Mouse (Mus musculus) layer of hippocampus, postnatal 14 days (tissue): Measurements from ENCODE around the gene Kctd7. TPM values are rescaled to one million over a fixed set of nuclear protein-coding genes. Genes with fewer than 3 reads are reported as not detected.
A peak's percentile ranks its signal among the peaks of the same experiment; 100 is the strongest.

Source experiments
- DNase-seq, 2 experiments: peaks; one replicate each; pipeline ENCODE4 v3.0.0; 2021 to 2022; ENCODE audit warnings: low spot score in 2 of 2, mixed read lengths in 1 of 2
- long read RNA-seq, 2 experiments: library from polyadenylated mRNA; stranded (forward); transcript quantifications; one replicate each; pipeline ENCODE4 v2.0.0; 2021
- total RNA-seq, 2 experiments: library from RNA; stranded (reverse); gene quantifications; 2 replicates each; pipeline ENCODE4 v1.2.3; 2021

Gene Kctd7
- 10 to 100 TPM; 11.5 to 13.3 TPM for total RNA-seq
- long read RNA-seq, experiment 1, full-length matches to known transcripts, result 11 of 12 reads
- long read RNA-seq, experiment 1, partial matches to known transcripts, result 0 of 12 reads
- long read RNA-seq, experiment 1, other reads (novel, unspliced or antisense), result 1 of 12 reads
- long read RNA-seq, experiment 2, full-length matches to known transcripts, result 18 of 22 reads
- long read RNA-seq, experiment 2, partial matches to known transcripts, result 0 of 22 reads
- long read RNA-seq, experiment 2, other reads (novel, unspliced or antisense), result 4 of 22 reads

DNA sequence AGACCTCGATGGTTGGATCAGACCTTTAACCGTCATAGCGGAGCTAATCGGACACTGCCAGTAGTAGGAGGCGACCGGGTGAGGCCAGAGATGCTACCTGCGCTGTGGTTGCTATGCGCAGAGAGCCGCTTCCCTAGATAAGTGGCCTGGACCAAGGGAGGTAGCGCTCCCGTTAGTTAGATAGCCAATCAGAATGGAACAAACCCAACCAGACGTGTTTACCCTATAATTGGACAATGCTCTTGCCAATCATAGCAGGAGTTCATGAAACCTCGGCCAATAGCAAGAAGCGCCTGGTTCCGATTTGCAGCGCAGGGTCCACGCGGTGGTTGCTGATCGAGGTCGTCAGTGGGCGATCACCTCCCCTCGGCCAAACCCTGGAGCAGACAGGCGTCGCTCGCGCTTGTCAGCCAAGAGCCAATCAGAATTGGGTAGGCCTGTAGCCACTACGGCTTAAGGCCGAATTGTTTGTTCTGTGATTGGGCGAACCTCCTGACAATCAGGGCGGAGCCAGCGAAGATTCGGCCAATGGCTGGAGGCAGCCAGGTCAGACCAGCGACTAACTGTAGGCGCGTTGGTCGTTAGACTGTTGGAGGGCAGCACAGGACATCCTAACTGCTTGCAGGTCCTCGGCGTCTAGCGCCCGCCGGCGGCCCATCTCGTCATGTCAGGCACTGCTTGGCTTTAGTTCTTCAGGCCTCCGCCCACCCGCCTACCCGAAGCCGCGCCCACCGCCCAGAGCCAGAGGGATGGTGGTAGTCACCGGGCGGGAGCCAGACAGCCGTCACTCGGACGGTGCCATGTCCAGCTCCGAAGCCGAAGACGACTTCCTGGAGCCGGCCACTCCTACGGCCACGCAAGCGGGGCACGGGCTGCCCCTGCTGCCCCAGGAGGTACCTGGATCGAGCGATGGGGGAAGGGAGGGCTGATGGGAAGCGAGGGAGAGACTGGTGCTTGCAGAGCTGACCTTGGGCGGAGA, at the start of gene Kctd7:
Gene Kctd7 (plus strand): TSS at position 528 of the 979 bp plus-strand sequence.
- peak; percentile 97 to 98 for DNase-seq

GRCm38 (mm10) chr5:130096754-130097153, 47.9 kb upstream of the Kctd7 start:
- no peak for DNase-seq

GRCm38 (mm10) chr5:130097837-130098236, 46.8 kb upstream of the Kctd7 start:
- no peak for DNase-seq

DNA sequence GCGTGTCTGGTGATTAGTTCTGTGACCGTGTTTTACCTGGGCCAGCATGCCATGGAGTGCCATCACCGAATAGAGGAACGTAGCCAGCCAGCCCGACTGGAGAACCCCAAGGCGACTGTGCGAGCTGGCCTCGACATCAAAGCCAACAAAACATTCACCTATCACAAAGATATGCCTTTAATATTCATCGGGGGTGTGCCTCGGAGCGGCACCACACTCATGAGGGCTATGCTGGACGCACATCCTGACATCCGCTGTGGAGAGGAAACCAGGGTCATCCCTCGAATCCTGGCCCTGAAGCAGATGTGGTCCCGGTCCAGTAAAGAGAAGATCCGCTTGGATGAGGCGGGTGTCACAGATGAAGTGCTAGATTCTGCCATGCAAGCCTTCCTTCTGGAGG, 42.9 kb upstream of the Kctd7 start:
- no peak for DNase-seq

DNA sequence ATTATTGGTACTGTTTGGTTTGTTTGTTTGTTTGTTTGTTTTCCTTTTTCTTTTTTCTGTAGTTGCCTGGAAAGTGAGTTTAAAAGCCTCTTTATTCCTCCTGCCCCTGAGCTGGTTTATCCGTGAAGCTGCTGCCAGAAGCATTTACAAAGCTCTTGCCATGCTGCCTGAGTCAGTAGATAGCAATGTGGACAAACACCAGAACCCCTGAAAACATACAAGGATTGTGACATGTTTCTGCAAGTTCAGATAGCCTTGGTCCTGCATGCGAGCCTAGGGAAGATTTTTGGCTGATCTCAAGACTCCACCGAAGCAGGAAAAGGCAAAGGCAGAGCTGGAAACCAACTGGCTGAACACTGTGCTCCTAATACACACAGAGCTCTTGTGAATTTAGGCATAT, 35.3 kb upstream of the Kctd7 start:
- no peak for DNase-seq

DNA sequence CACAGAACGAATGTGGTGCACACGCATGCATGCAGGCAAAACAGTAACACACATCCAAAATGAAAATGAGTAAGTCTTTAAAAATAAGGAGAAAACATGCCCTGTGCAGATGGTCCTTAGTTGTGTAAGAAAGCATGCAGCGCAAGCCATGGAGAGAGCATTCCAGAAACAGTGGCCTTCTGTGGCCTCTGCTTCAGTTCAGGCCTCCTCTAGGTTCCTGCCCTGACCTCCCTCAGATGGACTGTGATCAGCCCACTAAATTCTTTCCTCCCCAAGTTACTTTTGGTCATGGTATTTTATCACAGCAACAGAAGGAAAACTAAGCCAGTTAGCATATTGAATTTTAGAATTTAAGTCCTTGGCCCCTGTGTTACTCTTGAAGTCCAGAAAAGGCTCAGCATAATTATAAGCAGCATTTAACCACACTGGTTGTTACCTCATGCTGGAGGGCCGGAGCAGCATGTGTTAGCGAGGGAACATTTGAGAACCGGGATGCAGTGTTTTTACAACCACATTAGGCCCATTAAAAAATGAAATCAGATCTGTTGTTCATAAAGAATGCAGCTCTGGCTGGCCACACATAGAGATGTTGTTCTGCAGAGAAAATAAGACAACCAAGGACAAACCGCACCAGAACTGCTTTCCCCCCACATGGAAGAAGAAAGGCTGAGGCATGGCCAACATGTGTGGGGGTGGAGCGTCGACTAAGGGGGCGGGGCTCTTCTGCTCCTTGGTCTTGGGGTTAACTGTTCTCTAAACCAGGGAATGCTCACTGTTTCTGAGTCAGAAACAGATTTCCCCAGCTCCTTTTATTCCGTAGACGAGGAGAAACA, 33.8 kb upstream of the Kctd7 start:
- DNase-seq, result no peak

GRCm38 (mm10) chr5:130112653-130113052, 32.0 kb upstream of the Kctd7 start:
- no peak for DNase-seq

- DNase-seq, result no peak
Observed at GRCm38 (mm10) chr5:130116116-130116515, 28.5 kb upstream of the Kctd7 start.

- DNase-seq, result no peak
Observed at GRCm38 (mm10) chr5:130116857-130117256, 27.8 kb upstream of the Kctd7 start.

DNA sequence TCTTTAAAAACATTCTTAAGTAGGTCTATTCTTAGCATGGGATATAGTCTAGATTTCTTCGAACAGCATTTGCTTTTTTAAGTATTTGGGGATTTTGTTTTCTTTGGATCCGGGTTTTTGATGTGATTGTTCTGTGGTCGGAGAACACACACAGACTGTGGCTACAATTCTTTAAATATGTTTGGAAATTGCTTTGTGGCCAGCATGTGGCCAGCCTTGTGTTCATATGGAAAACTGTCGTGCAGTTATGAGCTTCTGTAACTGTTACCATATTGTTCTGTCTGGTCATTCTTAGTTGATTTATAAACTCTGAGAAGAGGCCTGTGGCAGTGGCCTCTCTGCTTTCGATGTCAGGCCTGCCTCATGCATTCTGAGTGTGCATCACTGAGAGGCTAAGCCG, 26.7 kb upstream of the Kctd7 start:
- DNase-seq, result no peak

DNA sequence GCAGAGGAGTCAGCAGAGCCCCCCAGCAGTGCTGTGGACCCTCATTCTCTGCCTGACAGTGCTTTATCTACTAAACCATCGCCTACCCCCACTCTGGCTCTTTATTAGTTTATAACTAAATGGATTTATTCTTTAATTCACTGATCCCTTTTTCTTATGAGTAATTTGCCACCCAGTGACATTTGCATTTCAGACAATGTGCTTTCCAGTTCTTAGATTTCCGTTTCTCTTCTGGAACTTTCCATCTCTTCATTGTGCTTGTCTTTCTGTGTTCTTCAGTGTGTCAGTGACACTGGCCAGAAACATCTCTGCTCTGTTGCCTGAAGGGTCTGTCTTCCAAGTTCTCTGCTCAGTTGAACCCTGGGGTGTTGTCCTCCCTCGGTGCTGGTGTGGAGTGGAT, 25.4 kb upstream of the Kctd7 start:
- DNase-seq, result no peak

- no peak for DNase-seq
Observed at GRCm38 (mm10) chr5:130120070-130120736, 24.5 kb upstream of the Kctd7 start.

- DNase-seq, result no peak
Observed at GRCm38 (mm10) chr5:130120904-130121303, 23.8 kb upstream of the Kctd7 start.

DNA sequence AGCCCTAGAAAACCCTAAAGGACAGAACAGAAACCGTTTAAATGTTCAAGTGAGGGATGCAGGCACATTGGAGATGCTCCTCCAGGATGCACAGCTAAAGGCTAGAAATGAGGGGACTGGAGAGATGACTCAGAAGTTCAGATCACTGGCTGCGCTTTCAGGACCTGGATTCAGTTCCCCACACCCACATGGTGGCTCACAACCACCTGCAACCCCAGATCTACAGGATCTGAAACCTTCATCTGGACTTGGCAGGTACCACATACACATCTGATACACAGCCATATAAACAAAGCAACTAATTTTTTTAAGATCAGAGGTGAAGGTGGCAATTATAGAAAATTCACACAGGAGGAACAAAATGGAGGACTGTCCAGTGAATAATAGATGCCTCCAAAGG, 22.3 kb upstream of the Kctd7 start:
- no peak for DNase-seq

DNA sequence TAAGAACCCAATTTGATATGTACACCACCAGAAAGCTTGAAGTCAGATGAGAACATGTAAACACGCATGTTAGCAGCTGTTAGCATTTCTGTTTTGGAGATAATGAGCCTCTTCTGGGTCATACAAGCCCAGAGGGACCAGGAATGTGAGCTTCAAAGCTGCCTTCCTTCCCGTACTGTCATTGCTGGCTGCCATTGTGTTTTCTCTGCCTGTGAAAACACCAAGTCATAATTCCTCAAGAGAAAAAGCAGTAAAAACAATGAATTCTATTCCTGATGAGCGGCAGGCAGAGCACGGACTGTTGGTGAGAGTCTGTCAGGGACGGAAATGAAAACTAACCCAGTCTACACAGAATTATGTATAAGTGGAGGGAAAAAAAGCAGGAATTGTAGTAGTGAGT, 20.4 kb upstream of the Kctd7 start:
- DNase-seq, result no peak

DNA sequence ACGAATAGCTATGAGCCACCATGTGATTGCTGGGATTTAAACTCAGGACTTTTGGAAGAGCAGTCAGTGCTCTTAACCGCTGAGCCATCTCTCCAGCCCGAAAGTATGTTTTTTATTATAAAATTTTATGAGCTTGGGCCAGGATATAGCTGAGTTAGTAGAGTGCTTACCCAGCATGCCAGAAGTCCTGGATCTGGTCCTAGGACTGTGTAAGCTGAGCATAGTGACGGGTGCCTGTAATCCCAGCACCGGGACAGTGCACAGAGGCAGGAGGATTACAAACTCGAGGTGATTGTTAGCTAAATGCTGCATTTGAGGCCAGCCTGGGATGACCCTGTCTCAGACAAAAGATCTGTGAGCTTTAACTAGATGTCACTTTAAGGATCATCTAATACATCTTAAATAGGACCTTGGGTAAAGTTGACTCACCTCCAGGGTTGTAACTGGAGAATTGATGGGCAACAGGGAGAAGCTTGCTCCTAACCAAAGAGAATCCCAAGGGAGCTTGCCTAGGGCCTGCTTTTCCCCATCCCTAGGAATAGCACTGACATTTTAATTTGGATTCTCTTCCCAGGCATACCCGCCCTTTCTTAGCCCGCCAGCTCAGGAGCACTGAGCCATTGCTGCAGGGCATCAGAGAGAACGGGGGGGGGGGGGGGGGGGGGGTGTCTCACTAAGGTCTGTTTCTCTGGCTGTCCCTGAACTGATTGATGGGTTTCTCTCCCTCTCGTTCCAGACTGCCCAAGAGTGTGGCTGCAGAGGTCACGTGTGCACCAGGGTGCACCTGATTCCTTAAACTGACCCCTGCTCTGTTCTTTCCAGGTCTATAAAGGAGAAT, 15.8 kb upstream of the Kctd7 start:
- no peak for DNase-seq

DNA sequence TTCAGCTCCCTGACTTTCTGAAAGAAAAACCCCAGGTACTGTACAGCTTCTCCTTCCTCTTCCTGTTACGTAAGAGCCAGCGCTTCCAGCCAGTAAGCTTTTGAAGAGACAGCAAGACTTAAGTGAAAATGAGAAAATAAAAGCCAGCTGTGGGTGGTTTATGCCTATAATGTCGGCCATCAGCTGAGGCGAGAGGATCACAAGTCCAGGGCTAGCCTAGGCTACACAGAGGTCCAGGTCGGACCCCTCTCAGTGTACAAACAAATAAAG, 15.2 kb upstream of the Kctd7 start:
- DNase-seq, result no peak

- DNase-seq, result no peak
Observed at GRCm38 (mm10) chr5:130136597-130136996, 8.1 kb upstream of the Kctd7 start.

DNA sequence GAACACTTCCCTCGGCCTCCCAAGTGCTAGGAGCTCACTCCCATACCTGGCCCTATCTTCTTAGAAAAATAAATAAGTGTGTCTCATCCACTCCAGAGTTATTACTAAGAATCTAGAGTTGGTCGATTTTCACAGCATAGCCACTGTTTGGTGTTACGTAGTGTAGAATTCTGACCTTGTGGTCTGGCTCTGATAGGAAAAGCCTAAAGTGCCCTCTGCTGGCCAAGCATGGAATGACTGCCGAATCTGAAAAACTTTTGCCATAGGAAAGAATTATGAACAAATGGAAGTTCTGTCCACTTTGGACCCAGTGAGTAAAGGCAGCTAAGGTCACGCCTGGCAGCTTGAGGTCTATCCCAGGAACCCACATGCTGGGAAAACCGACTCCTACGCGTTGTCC, 5.3 kb upstream of the Kctd7 start:
- DNase-seq, result peak; percentile 76 to 82

DNA sequence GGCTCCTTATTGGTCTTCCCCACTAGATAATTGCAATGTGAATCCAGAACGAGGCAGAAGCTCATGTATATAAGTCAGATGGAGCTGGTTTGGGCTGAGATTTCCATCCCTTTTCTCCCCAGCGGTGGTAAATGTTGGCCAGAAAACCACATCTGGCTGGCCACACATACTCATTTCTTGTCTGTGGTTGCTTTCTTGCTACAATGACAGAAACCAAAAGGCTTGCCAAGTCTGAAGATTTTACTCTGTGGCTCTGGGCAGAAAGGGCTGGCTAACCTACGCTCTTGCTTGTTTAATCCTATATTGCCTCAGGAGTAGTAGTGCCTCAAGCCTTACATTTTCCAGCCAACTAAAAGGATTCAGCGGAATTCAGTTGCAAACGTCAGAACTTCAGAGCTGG, 3.5 kb upstream of the Kctd7 start:
- DNase-seq, result no peak
